In genomic region chr7:16103760-16104159, GRCm38 (mm10) we compare ENCODE assay signal across 10 mouse cellular contexts. TPM values are rescaled to one million over a fixed set of nuclear protein-coding genes. Genes with fewer than 3 reads are reported as not detected.
DNase-seq lines count a peak whose midpoint lies in the region; ATAC-seq and TF ChIP-seq lines count a peak whose summit lies in the region.
"Had no signal": no experiment of that assay in that cellular context is flagged by ENCODE, and none has a peak within 500 bp of the region (broad histone marks: within the 10 kb centered on the region; RNA-seq: fewer than 3 reads in every experiment).

No protein-coding gene starts in this region.

- H3K27ac ChIP-seq in forebrain, embryonic 15.5 days (replicated peaks): peak overlapping the region; percentile 32
- H3K27ac ChIP-seq in stomach, postnatal 0 days (replicated peaks): no peak overlapping the region
- H3K27ac ChIP-seq in intestine, postnatal 0 days (ENCODE audit: low read depth, low read length): no peak overlapping the region
- H3K27ac ChIP-seq: embryonic facial prominence, embryonic 12.5 days; liver, embryonic 14.5 days had no signal

- H3K36me3 ChIP-seq in forebrain, embryonic 15.5 days: peaks cover 22% of the 10 kb centered on the region
- peaks cover 16% of the 10 kb centered on the region for H3K36me3 ChIP-seq in stomach, postnatal 0 days (ENCODE audit: control insufficient read depth, insufficient read depth, low read length)
- H3K36me3 ChIP-seq in intestine, postnatal 0 days (ENCODE audit: control insufficient read depth, insufficient read depth): peaks cover 40% of the 10 kb centered on the region

- 70% methylated on average over 6 of the region's 6 CpGs for WGBS in forebrain, embryonic 15.5 days
- WGBS in stomach, postnatal 0 days: 75% methylated on average over 6 of the region's 6 CpGs
- 76% methylated on average over 6 of the region's 6 CpGs for WGBS in intestine, postnatal 0 days

- DNase-seq in gastrocnemius, postnatal 14 days: peak; percentile 34
- no peak for DNase-seq in gastrocnemius, postnatal 36 days
- peak; percentile 31 for DNase-seq in Patski (ENCODE audit: low read depth, low spot score)
- DNase-seq in left cerebral cortex, adult 8-10 months (ENCODE audit: low spot score in 2 of 2): peak; percentile 52 to 91
- DNase-seq in stomach, postnatal 0 days (ENCODE audit: low spot score): no peak
- no peak for DNase-seq in ovary, postnatal 36 days (ENCODE audit: low spot score)

- no peaks in the 10 kb centered on the region for H3K9me3 ChIP-seq in forebrain, embryonic 15.5 days
- no peaks in the 10 kb centered on the region for H3K9me3 ChIP-seq in stomach, postnatal 0 days (ENCODE audit: control insufficient read depth, low read length)
- H3K9me3 ChIP-seq in intestine, postnatal 0 days (ENCODE audit: control insufficient read depth): no peaks in the 10 kb centered on the region
- H3K9me3 ChIP-seq: embryonic facial prominence, embryonic 12.5 days had no signal

- H3K9ac ChIP-seq in forebrain, embryonic 15.5 days (replicated peaks): 0 out of 2 replicates have a peak overlapping the region, but pooled peaks have one; percentile 9
- H3K9ac ChIP-seq in stomach, postnatal 0 days (ENCODE audit: low read length): no peak overlapping the region; the same call in 1 of the 2 replicates
- no peak overlapping the region for H3K9ac ChIP-seq in intestine, postnatal 0 days (ENCODE audit: low read depth, low read length)
- H3K9ac ChIP-seq: embryonic facial prominence, embryonic 12.5 days; liver, embryonic 14.5 days had no signal

- H3K27me3 ChIP-seq in Patski: no peaks in the 10 kb centered on the region
- no peaks in the 10 kb centered on the region for H3K27me3 ChIP-seq in forebrain, embryonic 15.5 days
- H3K27me3 ChIP-seq in stomach, postnatal 0 days (ENCODE audit: control insufficient read depth, insufficient read depth, low read length): no peaks in the 10 kb centered on the region
- H3K27me3 ChIP-seq in intestine, postnatal 0 days (replicated peaks; ENCODE audit: control insufficient read depth, insufficient read depth, low read length): no peaks in the 10 kb centered on the region
- H3K27me3 ChIP-seq: embryonic facial prominence, embryonic 12.5 days had no signal

- ATAC-seq in Patski: peak; percentile 72
- peak; percentile 67 for ATAC-seq in forebrain, embryonic 15.5 days (replicated peaks)
- peak; percentile 21; the same call in 1 of the 2 replicates for ATAC-seq in stomach, postnatal 0 days (ENCODE audit: low FRiP score, low TSS enrichment)
- ATAC-seq in intestine, postnatal 0 days: no peak

- POLR2A ChIA-PET in Patski (lab: Charles Lee): interaction anchor here (1.6 kb wide), 1 partner anchor 16 kb away, joined by 5 read pairs; the partner anchor contains the start of gene Kptn

- no peak overlapping the region for H3K4me2 ChIP-seq in forebrain, embryonic 15.5 days (replicated peaks)
- H3K4me2 ChIP-seq in stomach, postnatal 0 days (replicated peaks; ENCODE audit: low read depth): no peak overlapping the region
- no peak overlapping the region for H3K4me2 ChIP-seq in intestine, postnatal 0 days (replicated peaks; ENCODE audit: low read depth)
- H3K4me2 ChIP-seq: embryonic facial prominence, embryonic 12.5 days had no signal

- no peak for TF ChIP-seq CTCF in Patski (IDR thresholded peaks at IDR 0.05)
- TF ChIP-seq CTCF in stomach, postnatal 0 days (IDR thresholded peaks at IDR 0.05; ENCODE audit: low read depth): no peak
- TF ChIP-seq CTCF in intestine, postnatal 0 days (IDR thresholded peaks at IDR 0.05; ENCODE audit: low read depth): no peak

- in situ Hi-C loops in Patski (cut with MboI; ENCODE audit: low pct_unique_long_range_greater_than_20kb): no loop called here

- CTCF ChIA-PET in Patski (lab: Charles Lee): interaction anchor here (1.3 to 5.2 kb wide), 2 partner anchors 15 to 159 kb away, joined by 4 to 18 read pairs; partner anchors contain the start of gene Kptn

- peaks cover 34% of the 10 kb centered on the region for H3K4me1 ChIP-seq in forebrain, embryonic 15.5 days
- H3K4me1 ChIP-seq in stomach, postnatal 0 days (replicated peaks; ENCODE audit: control insufficient read depth, insufficient read depth): no peaks in the 10 kb centered on the region
- no peaks in the 10 kb centered on the region for H3K4me1 ChIP-seq in intestine, postnatal 0 days (replicated peaks; ENCODE audit: control insufficient read depth, insufficient read depth, low read length)

- no peak overlapping the region for H3K4me3 ChIP-seq in forebrain, embryonic 15.5 days
- no peak overlapping the region for H3K4me3 ChIP-seq in stomach, postnatal 0 days (ENCODE audit: low read depth, low read length)
- H3K4me3 ChIP-seq in intestine, postnatal 0 days (ENCODE audit: low read depth, low read length): no peak overlapping the region
- H3K4me3 ChIP-seq: embryonic facial prominence, embryonic 12.5 days had no signal

- intact Hi-C loops in gastrocnemius, postnatal 14 days (cut with DNase I; ENCODE audit: low total_unique reads): no loop called here
- intact Hi-C loops in gastrocnemius, postnatal 36 days (cut with DNase I): no loop called here

- TF ChIP-seq EP300 in stomach, postnatal 0 days (optimal IDR thresholded peaks at IDR 0.05): no peak

RNA-seq across cellular contexts. Expression of gene Napa, which starts 5.5 kb away (rescaled TPM):
- total RNA-seq in gastrocnemius, postnatal 14 days (2021): 100 to 1,000 TPM; 102 to 107 TPM
- 100 to 1,000 TPM in 1 of 2 experiments, 10 to 100 TPM in 1; 92.4 to 109 TPM for total RNA-seq in gastrocnemius, postnatal 36 days (2021)
- 178 TPM for polyA plus RNA-seq in Patski (2021)
- polyA plus RNA-seq in forebrain, embryonic 15.5 days (2015; fragmentation: Nextera tagmentation; extraction: Ambion mirVana): 186 and 200 TPM in 2 replicates
- total RNA-seq in left cerebral cortex, adult 8-10 months (2022): 100 to 1,000 TPM; 256 to 282 (median 272) TPM
- 136 and 152 TPM in 2 replicates for polyA plus RNA-seq in stomach, postnatal 0 days (2015; fragmentation: Nextera tagmentation; extraction: Ambion mirVana)
- polyA plus RNA-seq in intestine, postnatal 0 days (2015; fragmentation: Nextera tagmentation; extraction: Ambion mirVana): 201 and 204 TPM in 2 replicates

RNA-seq across cellular contexts. Expression of gene Kptn, which starts 15.9 kb away (rescaled TPM):
- 10 to 100 TPM; 12.2 to 14.4 TPM for total RNA-seq in gastrocnemius, postnatal 14 days (2021)
- 10 to 100 TPM; 10.8 to 11.3 TPM for total RNA-seq in gastrocnemius, postnatal 36 days (2021)
- polyA plus RNA-seq in Patski (2021): 25.8 TPM
- 43.0 and 43.7 TPM in 2 replicates for polyA plus RNA-seq in forebrain, embryonic 15.5 days (2015; fragmentation: Nextera tagmentation; extraction: Ambion mirVana)
- total RNA-seq in left cerebral cortex, adult 8-10 months (2022): 10 to 100 TPM; 41.8 to 46.6 (median 42.4) TPM
- 11.8 and 13.1 TPM in 2 replicates for polyA plus RNA-seq in stomach, postnatal 0 days (2015; fragmentation: Nextera tagmentation; extraction: Ambion mirVana)
- 13.3 and 14.4 TPM in 2 replicates for polyA plus RNA-seq in intestine, postnatal 0 days (2015; fragmentation: Nextera tagmentation; extraction: Ambion mirVana)

RNA-seq across cellular contexts. Expression of gene Slc8a2, which starts 25.9 kb away (rescaled TPM):
- under 1 TPM; 0.24 to 0.25 TPM for total RNA-seq in gastrocnemius, postnatal 14 days (2021)
- under 1 TPM; 0.12 to 0.13 TPM for total RNA-seq in gastrocnemius, postnatal 36 days (2021)
- polyA plus RNA-seq in Patski (2021): 1.8 TPM
- polyA plus RNA-seq in forebrain, embryonic 15.5 days (2015; fragmentation: Nextera tagmentation; extraction: Ambion mirVana): 0.96 and 1.1 TPM in 2 replicates
- total RNA-seq in left cerebral cortex, adult 8-10 months (2022): 100 to 1,000 TPM; 210 to 222 (median 213) TPM
- polyA plus RNA-seq in stomach, postnatal 0 days (2015; fragmentation: Nextera tagmentation; extraction: Ambion mirVana): 0.11 and 0.12 TPM in 2 replicates
- 0.08 and 0.14 TPM in 2 replicates for polyA plus RNA-seq in intestine, postnatal 0 days (2015; fragmentation: Nextera tagmentation; extraction: Ambion mirVana)

RNA-seq across cellular contexts. Expression of gene Zfp541, which starts 42.1 kb away (rescaled TPM):
- not detected for total RNA-seq in gastrocnemius, postnatal 14 days (2021)
- not detected for total RNA-seq in gastrocnemius, postnatal 36 days (2021)
- polyA plus RNA-seq in Patski (2021): 0.01 TPM
- 0.09 TPM in 1 of 2 replicates, not detected in the other for polyA plus RNA-seq in forebrain, embryonic 15.5 days (2015; fragmentation: Nextera tagmentation; extraction: Ambion mirVana)
- total RNA-seq in left cerebral cortex, adult 8-10 months (2022): under 1 TPM; 0.59 to 0.81 (median 0.68) TPM
- 0.05 TPM in 2 replicates for polyA plus RNA-seq in stomach, postnatal 0 days (2015; fragmentation: Nextera tagmentation; extraction: Ambion mirVana)
- 0.14 TPM in 1 of 2 replicates, not detected in the other for polyA plus RNA-seq in intestine, postnatal 0 days (2015; fragmentation: Nextera tagmentation; extraction: Ambion mirVana)

RNA-seq across cellular contexts. Expression of gene Bicra, which starts 56.0 kb away (rescaled TPM):
- total RNA-seq in gastrocnemius, postnatal 14 days (2021): 1 to 10 TPM; 7.9 to 8.8 TPM
- total RNA-seq in gastrocnemius, postnatal 36 days (2021): 1 to 10 TPM; 4.5 to 6.6 TPM
- polyA plus RNA-seq in Patski (2021): 10.8 TPM
- polyA plus RNA-seq in forebrain, embryonic 15.5 days (2015; fragmentation: Nextera tagmentation; extraction: Ambion mirVana): 10.1 and 10.7 TPM in 2 replicates
- total RNA-seq in left cerebral cortex, adult 8-10 months (2022): 10 to 100 TPM; 10.2 to 15.0 (median 13.0) TPM
- 1.8 and 2.3 TPM in 2 replicates for polyA plus RNA-seq in stomach, postnatal 0 days (2015; fragmentation: Nextera tagmentation; extraction: Ambion mirVana)
- 1.6 and 1.7 TPM in 2 replicates for polyA plus RNA-seq in intestine, postnatal 0 days (2015; fragmentation: Nextera tagmentation; extraction: Ambion mirVana)

Comparison
In these comparisons a context has a peak if more than half of its experiments do, and no peak if none do; other contexts are left out.
1. DNase-seq: peak in gastrocnemius, postnatal 14 days (single experiment), Patski (single experiment) and left cerebral cortex, adult 8-10 months (2 of 2); none in gastrocnemius, postnatal 36 days (0 of 2), stomach, postnatal 0 days (single experiment) and ovary, postnatal 36 days (single experiment).